Mouse (Mus musculus) adrenal gland, postnatal 14 days (tissue): ENCODE data around the gene Myh9. TPM values are rescaled to one million over a fixed set of nuclear protein-coding genes. Genes with fewer than 3 reads are reported as not detected.
"Not testable (repeated sequence)": the region's sequence is repeated elsewhere in the genome, so short reads cannot be mapped to it uniquely, and the experiment has no call there.

ENCODE experiments used
- DNase-seq: peaks from one replicate; pipeline ENCODE4 v3.0.0; 2021; ENCODE audit warnings: mixed read lengths
- total RNA-seq: library from RNA; stranded (reverse); gene quantifications from 2 replicates; pipeline ENCODE4 v1.2.3, GENCODE M21; 2021

Myh9 gene
- total RNA-seq, 1 experiment from 2014 or later, result 280 TPM

GRCm38 (mm10) chr15:77756081-77756480 is 85.9 kb downstream of the Myh9 start:
- DNase-seq, result no peak

DNA sequence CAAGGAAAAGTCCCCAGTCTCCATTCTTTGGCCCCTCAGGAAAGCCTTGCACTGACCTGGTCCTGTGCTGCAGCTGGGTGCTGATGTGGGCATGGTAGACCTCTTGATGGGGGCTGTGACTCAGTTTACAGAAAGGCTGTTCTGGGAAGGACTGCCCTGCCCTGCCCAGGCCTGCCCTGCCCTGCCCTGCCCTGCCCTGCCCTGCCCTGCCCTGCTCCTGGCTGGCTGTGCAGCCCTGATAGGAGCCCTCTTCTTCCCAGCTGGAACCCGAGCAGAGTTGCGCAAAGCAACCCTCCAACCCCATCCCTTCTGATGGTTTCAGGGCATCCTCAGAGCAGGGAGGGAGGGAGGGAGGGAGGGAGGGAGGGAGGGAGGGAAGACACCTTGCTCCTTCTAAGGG is 86.8 kb downstream of the Myh9 start:
- DNase-seq, result no peak

DNA sequence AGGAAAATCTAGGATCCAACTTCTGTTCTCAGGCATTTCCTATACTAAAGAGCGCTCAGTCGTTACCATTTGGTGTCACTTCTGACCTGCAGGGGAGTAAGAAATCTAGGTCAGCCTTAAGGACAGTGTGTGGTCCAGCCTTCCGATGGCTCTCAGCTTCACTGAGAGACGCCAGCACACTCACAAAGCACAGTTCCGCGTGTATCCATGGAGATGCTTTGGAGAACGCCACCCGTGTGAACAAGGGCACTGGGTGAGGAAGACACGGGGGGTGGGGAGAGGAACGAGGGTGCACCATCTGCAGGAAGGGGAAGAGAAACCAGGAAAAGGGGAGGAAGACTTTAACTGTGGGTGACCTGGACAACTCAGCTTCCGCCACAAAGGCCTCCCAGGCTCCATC is 89.5 kb downstream of the Myh9 start:
- DNase-seq, result no peak

- peak; percentile 57 for DNase-seq
Measured at GRCm38 (mm10) chr15:77750461-77750860, 91.5 kb downstream of the Myh9 start.

DNA sequence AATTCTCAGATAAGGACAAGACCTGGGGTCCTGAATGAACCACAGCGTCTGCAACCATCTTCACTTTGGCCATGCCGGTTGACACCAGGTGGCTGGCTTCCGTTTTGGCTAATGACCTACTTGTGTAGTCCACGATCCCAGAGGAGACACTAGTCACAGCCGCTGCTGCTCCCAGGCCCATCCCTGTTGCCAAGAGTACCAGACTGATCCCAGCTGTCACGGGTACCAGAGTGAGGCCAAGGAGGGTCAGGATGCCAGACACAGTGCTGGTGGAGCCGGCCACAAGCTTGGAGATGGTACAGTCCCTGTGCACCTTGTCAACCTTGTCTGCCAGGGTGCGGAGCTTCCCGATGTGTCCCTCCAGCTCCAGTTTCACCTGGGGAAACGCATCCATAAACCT is 92.3 kb downstream of the Myh9 start:
- no peak for DNase-seq

DNA sequence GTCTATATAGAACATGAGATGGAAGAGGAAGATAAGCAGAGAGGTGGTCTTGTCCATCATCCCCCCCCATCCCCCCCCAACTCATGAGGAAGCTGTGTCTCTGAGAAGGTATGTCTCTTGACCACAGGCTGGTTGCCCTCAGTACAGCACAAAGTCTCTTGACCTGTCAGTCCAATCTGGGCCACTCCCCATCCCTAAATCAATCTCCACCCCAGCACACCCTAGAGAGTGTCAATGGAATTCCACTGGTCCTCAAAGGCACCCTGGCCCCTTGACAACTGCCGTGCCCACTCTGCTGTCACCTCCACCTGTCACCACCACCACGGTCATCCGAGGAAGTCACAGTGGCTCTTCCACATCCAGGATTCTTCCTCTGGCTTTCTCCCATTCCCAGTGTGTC is 93.6 kb downstream of the Myh9 start:
- DNase-seq, result no peak

GRCm38 (mm10) chr15:77746326-77746725 is 95.6 kb downstream of the Myh9 start:
- DNase-seq, result no peak

GRCm38 (mm10) chr15:77745081-77745480 is 96.9 kb downstream of the Myh9 start:
- DNase-seq, result no peak

- DNase-seq, result no peak
Measured at GRCm38 (mm10) chr15:77744632-77745031, 97.3 kb downstream of the Myh9 start.

DNA sequence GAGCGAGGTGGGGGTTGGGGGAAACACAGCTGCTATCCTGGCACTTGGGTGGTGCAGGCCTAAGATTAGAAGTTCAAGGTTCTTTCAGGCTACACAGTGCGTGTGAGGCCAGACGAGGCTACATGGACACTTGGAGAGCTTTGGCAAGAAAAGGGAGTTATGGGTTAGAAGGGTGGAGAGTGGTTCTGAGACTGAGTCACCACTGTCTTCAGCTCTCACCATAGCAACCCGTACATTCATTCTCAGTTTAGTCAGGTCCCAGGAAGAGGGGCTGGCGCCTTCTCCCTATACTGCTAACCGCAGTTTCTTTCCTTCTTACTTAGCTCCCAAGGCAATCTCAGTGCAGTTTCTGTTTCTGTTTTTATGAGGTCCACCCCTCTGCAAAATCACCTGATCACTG is 100.4 kb downstream of the Myh9 start:
- DNase-seq, result not testable (repeated sequence)

- DNase-seq, result no peak
Measured at GRCm38 (mm10) chr15:77740511-77741297, 101.3 kb downstream of the Myh9 start.

GRCm38 (mm10) chr15:77733903-77734302 is 108.1 kb downstream of the Myh9 start:
- not testable (repeated sequence) for DNase-seq

DNA sequence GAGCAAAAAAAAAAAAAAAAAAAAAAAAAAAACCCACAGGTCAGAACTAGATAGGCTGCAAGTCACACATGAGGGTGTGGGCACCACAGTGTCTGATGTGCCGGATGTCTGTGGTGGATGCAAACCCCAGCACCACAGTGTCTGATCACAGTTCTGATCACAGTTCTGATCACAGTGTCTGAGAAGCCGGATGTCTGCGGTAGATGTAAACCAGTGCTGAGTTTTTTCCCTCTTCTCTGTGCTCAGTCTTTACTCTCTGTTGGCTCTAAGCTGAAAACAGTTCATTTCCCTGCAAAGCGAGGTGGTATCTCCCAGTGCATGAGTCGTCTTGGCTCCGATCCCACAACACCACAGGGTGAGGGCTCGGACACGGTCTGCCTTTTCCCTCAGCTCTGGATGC is 108.6 kb downstream of the Myh9 start:
- peak; percentile 57 for DNase-seq

GRCm38 (mm10) chr15:77732851-77733250 is 109.1 kb downstream of the Myh9 start:
- not testable (repeated sequence) for DNase-seq

- no peak for DNase-seq
Measured at GRCm38 (mm10) chr15:77731605-77732004, 110.4 kb downstream of the Myh9 start.

DNA sequence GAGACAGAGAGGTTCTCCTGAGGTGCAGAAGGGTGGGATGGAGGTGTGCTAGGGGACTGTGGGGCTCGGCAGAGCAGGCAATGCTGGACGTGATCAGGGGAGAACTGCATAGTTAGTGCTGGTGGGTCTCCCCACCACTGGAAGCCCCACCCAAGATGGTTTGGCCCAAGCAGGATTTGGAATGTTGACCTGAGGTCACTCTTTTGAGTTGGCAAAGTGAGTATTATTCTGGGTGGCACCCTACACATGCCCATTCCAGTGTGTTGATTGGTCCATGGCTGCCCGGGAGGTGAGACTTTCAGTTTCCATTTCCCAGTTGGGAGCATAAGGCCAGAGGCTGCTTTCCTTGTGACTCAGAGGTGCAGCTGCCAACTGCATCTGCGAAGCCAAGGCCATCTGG is 113.2 kb downstream of the Myh9 start, which contains the start of gene Apol9b:
Gene Apol9b, plus strand, starts transcription at position 301 of the 400 bp plus-strand sequence.
- DNase-seq, result not testable (repeated sequence)

DNA sequence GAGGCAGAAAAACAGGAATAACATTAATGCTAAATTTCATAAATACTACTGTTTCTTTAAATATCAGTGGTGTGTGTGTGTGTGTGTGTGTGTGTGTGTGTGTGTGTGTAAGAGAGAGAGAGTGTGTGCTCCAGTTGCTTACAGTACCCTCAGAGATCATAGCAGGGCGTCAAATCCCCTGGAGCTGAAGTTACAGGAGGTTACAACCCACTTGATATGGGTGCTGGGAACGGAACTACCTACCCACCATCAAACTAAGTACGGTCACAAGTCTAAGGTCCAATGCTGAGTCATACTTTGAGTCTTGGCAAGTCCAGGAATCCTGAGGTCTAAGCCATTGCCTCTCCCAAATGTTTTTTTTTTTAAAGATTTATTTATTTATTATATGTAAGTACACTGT is 114.2 kb downstream of the Myh9 start:
- DNase-seq, result not testable (repeated sequence)

GRCm38 (mm10) chr15:77727139-77727538 is 114.8 kb downstream of the Myh9 start:
- not testable (repeated sequence) for DNase-seq

DNA sequence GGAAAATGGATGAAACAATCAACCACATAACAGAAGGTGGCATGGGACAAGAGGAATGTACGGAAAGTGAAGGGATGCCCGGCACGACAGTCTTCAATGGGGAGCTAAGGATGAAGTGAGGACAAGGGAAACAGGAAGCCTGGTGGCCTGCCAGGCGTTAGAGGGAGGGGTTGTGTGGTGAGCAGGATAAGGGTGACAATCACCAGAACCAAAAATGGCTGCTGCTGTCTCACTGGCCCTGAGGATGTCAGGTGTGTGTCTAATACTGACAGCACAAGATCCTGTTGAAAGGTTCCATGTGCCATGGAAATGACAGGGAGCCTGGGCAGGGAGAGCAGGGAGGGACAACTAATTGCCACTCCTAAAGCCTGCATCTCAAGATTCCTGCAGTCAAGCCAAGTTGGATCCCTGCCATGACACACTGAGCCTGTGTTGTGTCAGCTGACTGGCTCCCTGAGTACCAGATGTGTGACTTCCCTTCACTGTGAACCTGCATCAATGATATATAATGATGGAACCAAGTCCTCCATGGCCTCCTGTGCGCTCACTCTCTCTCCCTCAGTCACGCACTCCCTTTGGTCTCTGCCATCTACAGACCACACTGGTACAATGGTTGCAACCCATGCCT is 116.5 kb downstream of the Myh9 start:
- DNase-seq, result not testable (repeated sequence)

DNA sequence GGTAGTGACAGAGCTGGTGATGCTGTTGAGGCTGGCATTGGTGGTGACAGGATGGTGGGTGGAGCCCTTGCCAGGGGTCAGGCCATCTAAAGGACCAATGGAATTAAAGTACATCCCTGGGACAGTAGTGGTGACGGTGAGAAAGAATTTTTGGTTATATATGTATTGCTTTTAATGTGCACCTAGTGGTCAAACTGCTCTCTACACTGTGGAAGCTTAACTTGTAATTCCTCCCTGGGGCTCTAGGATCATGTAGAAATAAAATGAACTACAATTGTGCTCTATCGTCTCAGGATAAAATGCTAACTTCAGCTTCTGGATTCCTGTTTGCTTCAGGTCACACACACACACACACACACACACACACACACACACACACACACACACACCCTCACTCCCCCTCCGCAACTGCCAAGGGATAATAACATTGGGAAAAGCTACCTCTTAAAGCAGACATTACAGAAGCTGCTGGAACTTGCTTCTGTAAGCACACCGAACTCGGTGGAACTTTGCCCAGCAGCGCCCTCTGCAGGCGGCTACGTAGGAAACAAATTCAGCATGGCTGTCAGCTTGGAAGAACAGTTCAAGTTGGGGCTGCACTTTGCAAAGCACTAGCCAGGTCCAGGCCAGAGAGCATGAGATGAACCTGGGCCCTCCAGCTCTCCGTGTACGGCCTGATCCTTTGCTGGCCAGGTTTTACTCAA is 117.6 kb downstream of the Myh9 start:
- not testable (repeated sequence) for DNase-seq

DNA sequence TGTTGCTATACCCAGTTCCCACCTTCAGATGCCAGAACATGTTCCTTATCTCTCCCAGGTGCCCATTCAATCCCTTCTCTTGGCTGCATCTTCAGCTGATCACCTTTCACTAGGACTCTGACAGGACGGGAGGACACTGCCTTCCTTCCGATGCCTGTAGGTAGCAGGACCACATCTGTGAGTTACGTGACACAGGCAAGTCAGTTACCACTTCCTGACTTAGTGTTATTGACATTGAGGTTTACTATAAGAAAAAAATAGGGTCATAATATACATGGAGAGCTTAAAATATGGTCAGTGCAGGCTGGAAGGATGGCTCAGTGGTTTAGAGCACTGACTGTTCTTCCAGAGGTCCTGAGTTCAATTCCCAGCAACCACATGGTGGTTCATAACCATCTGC is 120.5 kb downstream of the Myh9 start:
- DNase-seq, result not testable (repeated sequence)

GRCm38 (mm10) chr15:77718240-77718639 is 123.7 kb downstream of the Myh9 start:
- DNase-seq, result not testable (repeated sequence)
